Mouse (Mus musculus): ENCODE results near the gene Grin2c.

Grin2c gene

DNA sequence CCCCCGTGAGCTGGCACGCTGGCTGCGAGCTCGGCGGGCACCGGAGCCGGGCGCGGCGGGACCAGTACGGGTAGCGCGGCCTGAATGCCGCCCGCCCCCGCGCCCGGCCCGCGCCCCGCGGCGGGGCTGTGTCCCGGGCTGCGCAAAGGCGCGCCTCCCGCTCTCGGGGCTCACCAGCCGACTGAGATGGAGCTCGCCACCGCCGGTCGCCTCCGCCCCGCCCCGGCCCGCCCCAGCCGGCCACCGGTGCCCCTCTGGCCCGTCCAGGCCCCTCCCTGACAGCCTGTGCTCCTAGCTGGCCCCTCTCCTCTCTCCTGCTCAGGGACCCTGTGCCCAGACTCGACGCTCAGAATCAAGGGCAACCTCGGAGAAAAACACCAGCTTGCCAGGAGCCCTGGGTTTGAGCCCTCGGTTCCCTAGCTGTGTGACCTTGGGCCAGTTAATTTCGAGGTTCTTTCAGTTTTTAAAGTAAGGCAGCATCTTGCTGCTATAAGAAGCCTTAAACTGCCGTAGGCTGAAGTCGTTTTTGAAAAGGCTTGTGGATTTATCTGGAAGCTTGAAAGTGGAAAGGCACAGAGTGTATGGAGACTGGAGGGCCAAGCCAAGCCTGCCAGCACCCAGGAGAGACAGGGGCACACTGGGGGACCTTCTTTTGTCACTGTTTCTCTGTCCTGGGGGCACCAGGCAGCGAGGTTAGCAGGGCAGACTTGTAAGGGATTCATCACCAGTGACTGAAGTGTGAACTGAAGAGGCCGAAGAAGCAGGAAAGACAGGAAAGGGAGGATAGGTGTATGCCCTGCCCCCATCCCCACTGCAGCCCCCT is at the start of gene Grin2c:
Gene Grin2c, minus strand, starts transcription at position 183 of the 823 bp plus-strand sequence.
- DNase-seq, result peak; percentile 72

DNA sequence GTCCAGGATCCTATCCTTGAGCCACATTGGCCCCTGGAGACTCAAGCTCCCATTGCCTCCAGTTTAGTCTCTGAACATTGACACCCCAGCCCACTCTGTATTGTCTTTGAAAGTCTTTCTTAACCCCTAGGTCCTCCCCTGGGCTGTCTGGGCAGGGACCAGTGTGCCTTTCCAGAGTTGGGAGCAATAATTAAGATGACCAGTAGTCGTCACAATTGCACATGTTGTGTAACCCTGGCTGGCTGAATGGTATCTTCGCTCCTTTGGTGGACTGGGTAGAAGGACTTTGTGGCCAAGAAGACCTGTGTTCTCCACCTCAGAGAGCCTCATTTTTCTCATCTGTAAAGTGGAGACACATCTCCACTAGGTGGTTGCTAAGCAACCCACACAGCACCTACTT is 47.2 kb upstream of the Grin2c start:
- DNase-seq, result no peak

DNA sequence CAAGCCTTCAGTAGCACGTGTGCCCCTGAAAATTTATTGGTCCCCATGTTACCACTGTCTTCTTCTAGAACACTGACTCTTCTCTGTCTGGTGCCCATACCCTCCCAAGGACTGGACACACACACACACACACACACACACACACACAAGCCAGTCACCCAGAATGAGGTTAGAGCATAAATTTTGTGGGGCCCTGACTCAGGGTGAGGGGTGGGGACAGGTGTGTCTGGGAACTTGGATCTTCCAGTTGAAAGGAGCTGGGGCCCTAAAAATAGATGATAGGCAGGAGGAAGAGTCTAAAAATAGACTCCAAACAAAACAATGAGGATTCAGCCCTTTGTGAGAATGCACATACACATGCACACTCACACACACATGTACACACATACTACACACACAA is 41.7 kb upstream of the Grin2c start:
- no peak for DNase-seq

DNA sequence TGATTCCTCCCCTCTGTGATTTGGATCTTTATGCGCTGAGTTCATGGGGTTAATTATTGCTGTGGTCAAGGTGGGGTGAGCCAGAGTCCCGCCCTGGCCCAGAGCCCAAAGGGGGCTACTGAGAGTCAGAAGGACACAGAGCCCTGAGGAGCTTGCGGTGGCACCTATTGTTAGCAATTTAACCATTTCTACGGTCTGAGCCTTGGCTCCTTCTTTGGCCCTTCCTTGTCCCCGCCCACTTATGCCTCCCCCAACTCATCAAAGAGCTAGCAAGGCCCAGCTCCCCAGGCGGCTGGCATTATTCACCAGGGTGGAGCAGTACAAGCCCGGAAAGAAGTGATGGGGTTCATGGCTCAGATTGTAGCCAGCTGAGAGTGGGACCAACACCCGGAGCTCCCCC is 39.8 kb upstream of the Grin2c start, which contains the start of gene Otop2:
Gene Otop2, plus strand, starts transcription at position 301 of the 400 bp plus-strand sequence.
- no peak for DNase-seq

DNA sequence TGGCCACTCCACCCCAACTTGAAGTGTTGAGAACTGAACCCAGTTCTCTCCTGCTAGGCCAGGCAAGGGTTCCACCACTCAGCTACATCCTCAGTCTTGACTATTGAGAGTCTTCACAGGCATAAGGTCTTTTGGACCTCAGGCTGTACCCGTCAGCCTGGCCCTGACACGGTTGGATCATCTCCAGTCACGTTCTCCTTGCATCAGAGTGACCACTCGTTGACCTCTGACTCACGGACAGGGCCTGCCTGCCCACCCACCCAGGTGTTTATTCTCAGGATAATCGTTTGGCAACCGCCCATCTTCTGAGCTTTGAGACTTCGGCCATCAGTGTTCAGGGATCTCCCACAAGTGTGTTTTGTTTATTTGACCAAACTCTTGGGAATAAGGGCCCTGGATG is 36.1 kb upstream of the Grin2c start:
- DNase-seq, result no peak

DNA sequence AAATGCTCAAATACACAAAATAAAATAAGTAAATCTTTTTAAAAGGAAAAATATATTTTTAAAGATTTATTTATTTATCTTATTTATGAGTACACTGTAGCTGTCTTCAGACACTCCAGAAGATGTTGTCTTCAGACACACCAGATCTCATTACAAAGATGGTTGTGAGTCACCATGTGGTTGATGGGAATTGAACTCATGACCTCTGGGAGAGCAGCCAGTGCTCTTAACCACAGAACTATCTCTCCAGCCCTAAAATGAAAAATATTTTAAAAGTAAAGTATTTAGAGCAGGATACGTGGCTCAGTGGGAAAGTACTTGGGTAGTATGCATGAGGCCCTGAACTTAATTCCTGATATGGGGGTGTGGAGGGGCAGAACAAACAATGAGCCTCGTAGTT is 34.3 kb upstream of the Grin2c start:
- DNase-seq, result no peak

DNA sequence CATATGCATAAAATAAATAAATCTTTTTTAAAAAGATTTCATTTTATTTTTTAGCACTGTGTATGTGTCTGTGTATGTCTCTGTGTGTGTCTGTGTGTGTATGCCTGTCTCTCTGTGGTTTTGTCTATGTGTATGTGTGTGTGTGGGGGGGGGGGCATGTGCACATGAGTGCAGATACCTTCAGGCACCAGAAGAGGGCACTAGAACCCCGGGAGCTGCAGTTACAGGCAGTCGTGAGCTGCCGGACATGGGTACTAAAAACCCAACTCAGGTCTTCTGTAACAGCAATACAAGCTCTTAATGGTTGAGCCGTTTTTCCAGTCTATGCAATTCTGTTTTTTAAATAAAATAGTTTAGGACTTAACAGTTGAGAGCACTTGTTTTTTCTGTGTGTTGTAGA is 33.7 kb upstream of the Grin2c start:
- DNase-seq, result no peak

DNA sequence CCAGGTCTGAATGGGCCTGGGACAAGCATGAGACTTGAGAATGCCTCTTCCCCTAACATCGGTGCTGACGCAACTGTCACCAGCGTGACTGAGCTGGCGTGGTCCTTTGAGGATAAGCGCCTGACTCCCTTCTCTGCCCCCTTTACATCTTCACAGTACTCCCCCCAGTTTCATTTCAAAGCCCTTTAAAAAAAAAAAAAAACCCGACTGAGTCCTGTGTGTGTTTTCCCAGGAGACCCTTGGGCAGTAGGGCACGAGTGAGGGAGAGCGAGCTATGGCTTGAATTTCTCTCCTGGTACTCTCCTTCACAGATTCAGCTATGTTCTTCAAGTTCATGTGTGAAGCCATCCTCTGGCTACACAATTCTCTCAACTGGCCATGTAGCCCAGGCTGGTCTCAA is 31.1 kb upstream of the Grin2c start:
- DNase-seq, result no peak

DNA sequence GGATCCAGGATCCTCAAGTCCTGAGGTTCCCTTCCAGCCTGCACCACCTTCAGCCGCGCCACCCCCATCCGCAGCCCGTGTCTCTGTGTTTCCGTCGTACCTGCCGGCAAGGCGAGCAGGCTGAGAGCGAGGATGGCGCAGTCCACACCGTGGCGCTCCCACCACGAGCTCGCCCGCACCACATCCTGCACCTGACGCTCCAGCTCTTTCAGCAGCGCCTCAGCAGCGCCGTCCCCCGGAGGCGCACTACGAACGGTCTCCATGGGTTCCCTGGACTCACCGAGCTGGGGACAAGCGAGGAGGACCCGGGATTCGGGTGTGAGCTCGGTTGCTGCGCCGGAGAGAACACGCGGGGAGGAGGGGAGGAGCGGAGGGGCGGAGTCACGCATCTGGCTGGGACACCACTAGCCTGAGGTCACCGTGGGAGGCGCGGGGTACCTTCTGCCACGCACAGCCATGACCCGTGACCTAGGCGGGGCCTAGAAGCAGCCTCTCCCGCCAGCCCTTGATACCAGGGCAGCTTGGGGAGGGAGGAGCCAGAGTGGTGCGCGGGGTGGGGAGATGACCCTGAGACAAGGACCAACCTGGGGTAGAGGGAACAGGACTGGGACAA is 30.3 kb upstream of the Grin2c start, which contains the start of gene Fads6:
Gene Fads6, minus strand, starts transcription at position 450 of the 613 bp plus-strand sequence.
- peak; percentile 94 for DNase-seq

DNA sequence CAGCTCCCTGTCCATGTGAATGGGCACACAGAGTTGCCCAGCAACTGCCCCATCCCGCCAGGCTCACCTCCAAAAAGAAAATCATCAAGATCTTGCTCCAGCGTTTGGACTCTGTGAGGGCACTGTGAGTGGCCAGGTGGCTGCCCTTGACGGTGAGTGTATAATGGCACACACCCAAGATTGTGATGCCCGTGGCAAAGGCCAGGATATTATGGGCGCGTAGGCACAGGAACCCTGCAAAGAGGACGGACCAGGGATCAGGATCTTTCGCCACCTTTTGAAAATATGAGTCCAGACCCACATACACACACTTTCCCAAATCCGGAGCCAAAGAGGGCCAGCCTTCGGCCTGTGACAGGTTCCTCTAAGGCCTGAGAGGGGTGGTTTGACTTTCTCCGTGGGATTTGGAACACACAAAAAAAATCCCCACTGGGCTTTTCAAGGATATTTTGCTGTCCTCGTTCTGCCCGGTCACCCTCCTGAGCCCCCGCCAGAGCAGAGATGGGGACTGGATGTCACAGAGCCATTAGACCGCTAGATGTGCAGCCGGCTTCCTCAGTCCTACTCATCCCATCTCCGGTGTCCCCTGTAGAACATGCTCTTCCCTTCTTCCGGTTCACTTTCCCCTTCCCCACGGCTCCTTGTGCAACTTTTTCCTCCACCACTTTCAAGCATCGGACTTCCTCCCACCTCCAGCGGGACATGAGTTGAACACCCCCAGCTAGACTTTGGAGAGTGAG is 29.6 kb upstream of the Grin2c start:
- peak; percentile 83 for DNase-seq

DNA sequence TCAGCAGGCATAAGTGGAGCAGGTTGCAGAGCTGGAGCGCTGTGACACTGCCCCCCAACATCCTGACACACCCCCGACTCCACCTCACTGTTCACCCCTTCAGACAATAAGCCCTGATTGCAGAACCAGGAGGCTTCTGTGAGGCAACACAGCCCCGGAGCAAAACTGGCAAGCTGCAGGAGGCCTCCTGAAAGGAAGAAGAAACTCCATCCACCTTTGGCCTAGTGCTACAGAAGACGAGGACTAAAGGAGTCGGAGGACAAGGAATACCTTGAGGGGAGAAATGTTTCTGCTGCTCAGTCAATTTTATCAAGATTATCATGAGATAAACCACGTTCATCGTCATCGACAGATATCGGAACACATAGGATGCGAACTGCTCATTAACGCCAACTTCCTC is 28.9 kb upstream of the Grin2c start:
- DNase-seq, result peak; percentile 32

DNA sequence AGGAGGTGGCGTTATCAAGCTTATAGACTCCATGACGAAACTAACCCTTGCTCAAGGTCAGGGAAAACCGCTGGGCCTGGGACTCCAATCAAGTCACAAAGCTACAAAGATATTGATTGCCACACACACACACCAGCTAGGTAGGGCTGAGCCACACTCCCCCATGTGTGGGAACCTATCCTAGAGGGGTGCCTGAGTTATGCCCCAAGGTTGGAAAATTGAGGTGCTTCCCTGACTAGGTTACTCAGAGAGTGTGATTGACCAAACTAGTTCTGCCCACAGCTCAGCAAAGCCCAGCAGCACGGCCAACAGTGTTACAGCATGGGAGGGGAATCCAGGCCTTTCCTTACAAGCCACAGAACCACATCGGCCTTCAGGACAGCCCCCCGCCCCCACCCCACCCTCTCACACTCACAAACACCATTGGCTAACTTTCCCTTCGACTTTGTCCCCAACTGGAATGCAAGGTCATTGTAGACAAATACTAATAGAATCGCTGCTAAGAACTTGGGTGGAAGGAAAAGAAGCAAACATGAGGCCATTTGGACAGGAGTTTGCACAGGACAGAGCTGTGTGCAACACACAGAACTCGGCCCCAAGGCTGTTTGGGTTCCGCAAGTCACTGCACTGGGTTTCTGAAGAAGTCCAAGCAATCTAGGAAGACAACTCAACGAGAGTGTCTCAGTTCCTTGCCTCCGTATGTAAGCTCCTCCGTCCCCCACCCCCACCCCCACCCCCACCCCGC is 25.8 kb upstream of the Grin2c start:
- DNase-seq, result no peak

DNA sequence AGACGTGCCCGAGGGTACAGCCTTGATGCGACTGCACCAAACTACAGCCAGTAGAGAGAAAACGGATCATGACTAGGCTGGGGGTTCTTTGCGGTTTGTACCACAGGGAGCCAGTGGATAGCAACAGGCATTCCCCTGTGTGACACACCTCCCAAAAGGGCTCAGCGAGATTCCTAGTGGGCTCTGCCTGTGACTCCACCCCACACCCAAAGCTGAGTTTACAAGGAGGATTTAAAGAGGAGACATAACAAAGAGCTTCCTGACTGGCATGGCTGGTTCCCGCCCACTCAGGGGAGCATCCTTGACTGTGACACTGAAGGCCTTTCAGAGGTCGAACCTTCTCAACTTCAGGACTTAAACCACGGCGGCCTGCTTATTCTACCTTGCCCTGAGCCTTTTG is 24.5 kb upstream of the Grin2c start:
- peak; percentile 26 for DNase-seq

DNA sequence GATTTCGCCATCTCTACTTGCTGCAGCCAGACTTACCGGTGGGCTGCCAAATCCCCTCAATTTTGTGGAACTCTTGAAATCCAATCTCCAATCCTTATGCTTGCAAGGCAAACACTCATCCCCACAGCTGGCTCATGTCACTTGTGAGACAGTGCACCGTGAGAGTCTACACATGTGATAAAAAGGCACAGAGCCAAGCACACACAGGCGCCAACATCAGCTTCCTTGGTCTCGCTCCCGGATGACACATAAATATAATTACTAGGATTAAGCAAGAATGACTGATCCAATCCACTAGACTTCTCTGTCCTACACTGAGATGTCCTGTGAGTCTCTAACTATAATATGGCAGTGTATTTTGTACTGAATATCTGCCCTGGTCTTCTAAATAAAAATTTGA is 23.9 kb upstream of the Grin2c start:
- DNase-seq, result no peak

DNA sequence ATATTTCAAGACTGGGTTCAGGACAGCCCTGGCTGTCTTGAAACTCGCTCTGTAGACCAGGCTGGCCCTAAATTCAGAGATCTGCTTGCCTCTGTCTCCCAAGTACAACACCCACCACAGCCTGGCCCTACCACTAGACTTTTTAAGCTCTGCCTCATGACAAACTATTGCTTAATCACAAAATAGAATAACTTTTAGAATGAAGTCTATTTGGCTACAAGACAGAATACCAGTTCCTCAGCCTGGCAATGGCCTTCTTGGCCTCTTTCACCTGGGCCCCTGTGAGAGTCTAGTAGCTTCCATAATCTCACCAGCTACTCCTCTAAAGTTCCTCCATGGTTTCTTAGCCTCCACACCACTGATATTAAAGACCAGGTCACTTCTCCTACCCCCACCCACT is 23.3 kb upstream of the Grin2c start:
- DNase-seq, result no peak

DNA sequence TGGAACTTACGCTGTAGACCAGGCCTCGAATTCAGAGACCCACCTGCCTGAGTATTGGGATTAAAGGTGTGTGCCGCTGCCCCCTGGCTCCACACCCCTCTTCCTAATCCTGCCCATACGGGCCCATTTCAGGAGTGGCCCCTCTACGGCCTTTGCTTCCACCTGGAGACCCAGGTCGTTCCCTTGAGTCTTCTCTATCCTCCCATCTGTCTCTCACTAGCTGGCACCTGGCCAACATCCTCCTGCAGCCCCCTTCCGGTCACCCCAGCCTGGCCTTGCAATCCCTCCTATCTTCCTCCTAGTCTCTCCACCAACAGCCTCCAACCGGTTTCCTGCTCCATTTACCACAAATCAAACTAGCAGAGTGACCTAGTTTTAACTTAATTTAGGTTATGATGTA is 22.8 kb upstream of the Grin2c start:
- peak; percentile 41 for DNase-seq

DNA sequence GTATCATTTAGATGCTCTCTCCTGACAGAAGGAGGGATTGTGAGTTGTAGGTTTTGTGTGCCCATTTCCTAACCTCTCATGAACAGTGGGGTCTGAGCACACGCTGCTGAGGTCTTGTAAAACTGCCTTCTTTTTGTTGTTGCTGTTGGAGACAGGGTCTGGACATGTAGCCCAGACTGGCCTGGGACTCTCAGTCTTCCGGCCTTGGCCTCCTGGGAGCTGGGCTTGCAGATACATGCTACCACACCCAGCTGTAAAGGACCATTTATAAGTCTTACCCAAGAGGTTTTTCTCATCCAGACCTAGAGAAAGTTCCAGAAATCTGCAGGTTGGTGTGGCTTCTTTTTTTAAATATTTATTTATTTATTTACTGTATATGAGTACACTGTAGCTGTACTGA is 21.3 kb upstream of the Grin2c start:
- DNase-seq, result no peak

DNA sequence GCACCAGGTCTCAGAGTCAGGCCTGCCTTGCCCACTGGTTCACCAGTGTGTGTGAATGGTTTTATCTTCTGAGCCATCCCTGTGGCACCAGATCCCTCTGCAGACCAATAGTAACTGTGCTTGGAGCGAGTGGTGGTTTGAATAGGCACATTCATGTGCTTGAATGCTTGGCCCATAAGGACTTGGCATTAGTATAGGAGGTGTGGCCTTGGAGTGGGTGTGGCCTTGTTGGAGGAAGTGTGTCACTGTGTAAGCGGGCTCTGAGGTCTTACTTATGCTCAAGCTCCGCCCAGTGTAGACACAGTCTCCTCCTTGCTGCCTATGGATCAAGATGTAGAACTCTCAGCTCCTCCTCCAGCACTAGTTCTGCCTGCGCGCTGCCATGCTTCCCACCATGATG is 20.3 kb upstream of the Grin2c start:
- peak; percentile 48 for DNase-seq

DNA sequence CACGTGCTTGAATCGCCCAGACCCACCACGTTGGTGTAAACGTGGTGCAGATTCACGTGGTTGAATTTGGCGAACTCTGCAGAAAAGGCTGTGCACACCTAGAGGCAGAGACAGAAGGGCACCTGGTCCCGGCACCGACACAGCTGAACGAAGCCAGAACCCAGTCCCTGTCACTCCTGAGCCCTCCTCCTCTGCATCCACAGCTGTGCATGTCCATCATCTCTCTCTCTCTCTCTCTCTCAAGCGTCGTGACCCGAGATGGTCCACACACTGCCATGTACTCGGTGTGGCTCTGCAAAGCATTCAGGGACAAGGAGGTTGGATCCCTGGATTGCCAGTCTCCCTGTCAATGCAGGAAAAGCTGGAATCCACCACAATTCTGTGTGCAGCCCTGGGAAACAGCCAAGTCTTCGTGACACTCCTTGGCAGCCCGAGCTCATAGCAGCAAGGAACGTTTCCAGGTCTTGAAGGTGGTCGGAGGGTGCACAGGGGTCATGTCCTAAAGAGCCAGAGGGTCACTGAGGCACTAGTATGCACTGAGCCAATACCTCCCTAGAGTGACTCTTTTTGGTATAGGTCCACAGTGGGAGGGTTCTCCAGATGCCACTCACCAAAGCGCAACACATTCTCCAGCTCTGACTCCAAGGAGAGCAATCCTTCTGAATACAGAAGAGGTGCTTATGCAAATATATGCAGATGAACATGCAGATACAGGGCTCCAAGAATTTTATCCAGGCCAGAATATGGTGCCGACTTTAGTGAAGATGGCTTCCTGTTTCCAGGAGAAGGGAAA is 19.4 kb upstream of the Grin2c start:
- peak; percentile 34 for DNase-seq

DNA sequence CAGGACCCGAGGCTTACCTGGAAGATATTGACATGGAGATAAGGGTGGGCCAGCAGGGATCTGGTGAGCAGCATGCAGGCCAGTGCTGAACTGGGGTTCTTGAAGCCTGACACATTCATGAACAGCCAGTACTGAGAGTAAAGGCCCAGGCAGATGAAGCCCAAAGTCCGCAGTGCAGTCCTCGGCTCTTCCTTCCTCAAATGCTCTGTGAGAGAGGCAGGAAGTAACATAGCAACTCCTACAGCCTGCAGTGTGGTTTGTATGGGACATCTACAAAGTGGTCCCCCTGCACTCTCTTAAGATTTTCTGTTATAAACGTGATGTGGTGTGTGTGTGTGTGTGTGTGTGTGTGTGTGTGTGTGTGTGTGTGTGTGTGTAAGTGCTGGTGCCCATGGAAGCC is 18.2 kb upstream of the Grin2c start:
- no peak for DNase-seq

DNA sequence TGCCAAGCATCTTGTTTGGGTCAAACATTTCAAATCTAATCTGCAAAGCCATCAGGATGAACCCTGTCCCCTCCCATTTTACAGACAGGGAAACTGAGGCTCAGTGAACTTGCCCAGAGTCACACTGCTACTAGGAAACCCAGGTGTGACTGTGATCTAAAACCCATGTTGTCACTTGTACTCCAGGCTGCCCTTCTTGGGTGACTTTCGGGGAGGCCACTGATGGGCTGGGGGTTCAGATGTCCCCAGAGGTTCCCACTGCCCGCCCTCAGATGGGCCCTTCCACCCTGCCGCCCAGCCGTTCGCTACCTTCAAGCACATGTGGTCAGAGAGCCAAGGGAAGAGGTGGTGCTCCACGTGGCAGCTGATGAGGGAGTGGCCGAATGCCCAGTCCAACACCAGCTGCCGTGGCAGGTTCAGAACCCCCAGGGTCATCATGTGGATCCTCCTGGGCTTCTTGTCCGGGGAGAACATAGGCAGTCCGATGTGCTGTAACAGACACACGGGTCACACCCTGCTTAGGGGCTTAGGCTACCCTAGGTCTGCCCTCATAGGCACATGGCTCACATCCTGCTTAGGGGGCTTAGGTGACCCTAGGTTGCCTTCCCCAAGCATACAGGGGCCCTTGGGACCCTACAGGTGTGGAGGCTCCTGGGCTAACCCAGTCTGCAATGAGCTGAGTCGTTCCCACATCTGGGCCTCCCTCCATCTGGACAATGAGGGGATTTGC is 17.0 kb upstream of the Grin2c start:
- DNase-seq, result no peak

DNA sequence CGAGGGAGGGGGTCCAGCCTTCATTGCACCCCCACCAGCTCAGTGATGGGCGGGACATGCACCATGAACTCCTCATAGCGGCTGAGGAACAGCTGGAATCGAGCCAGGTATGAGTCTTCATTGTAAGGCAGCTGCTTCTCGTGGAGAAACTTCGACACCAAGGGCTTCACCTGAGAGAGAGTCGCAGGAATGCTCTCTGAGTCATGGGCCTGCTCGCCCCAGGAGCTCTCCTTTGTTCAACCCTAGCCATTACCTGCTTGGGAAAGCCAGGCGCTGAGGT is 16.4 kb upstream of the Grin2c start:
- no peak for DNase-seq

Data from cerebellum, adult 11-12 months (tissue).